Mouse (Mus musculus): ENCODE measurements around the gene Wwtr1. TPM values are rescaled to one million over a fixed set of nuclear protein-coding genes. Genes with fewer than 3 reads are reported as not detected.

Gene Wwtr1
- total and polyA plus RNA-seq, 3 experiments: 26.6 to 38.5 (median 34.9) TPM

DNA sequence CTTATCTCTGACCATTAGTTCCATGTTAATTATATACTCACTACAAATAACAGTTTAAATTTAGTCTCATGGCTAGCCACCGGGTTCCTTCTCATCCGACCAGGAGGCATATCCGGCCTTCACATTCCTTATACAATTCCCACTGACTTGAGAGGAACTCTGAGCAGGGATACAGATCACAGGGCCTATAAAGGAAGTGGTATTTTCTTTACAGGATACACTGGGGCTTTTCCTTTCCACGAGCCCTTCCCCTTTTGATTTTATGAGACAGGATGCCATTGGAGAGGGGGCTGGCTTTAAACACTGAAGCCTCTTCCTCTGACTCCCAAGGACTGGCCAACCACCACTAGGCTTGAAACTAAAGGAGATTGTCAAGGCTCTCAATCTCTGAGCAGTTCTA, 59.6 kb downstream of the Wwtr1 start:
- DNase-seq: no peak

DNA sequence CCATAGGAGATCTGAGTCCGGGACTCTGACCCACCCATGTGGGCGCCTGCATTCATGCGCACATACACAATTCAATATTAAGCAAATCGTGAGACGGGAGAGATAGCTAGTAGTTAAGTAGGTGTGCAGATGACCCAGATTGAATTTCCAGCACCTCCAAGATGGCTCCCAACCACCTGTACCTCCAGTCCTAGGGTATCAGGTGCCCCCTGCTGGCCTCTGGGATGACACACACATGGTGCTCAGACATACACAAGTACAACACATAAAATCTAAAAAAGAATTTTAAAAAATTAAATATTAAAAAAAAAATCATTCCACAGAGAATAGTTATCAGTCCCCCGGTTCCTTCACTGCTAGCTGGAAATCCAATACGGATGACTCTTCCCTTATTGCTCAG, 60.7 kb downstream of the Wwtr1 start:
- no peak for DNase-seq

GRCm38 (mm10) chr3:57511816-57512586, 63.7 kb downstream of the Wwtr1 start:
- DNase-seq: peak; percentile 78

GRCm38 (mm10) chr3:57509945-57510675, 65.6 kb downstream of the Wwtr1 start:
- peak; percentile 62 for DNase-seq

GRCm38 (mm10) chr3:57505991-57506390, 69.7 kb downstream of the Wwtr1 start:
- peak; percentile 21 for DNase-seq

DNA sequence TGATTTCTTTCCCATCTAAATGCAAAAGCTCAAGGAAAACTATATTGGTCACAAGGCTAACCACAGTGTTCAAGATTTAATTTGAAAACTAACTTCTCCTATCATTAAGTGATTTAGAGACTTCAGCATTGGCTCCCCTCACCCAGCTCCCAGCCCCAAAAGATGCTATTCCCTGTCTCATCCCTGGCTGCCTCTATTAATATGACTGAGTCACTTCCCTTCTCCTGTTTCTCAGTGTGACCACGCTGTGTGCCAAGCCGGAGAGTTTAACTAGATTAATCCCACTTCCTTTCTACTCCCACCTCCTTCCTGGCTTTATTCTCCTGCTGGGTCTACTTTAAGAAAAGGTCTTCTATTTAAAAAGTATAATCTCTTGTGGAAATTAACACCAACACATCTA, 71.0 kb downstream of the Wwtr1 start:
- DNase-seq: peak; percentile 29

DNA sequence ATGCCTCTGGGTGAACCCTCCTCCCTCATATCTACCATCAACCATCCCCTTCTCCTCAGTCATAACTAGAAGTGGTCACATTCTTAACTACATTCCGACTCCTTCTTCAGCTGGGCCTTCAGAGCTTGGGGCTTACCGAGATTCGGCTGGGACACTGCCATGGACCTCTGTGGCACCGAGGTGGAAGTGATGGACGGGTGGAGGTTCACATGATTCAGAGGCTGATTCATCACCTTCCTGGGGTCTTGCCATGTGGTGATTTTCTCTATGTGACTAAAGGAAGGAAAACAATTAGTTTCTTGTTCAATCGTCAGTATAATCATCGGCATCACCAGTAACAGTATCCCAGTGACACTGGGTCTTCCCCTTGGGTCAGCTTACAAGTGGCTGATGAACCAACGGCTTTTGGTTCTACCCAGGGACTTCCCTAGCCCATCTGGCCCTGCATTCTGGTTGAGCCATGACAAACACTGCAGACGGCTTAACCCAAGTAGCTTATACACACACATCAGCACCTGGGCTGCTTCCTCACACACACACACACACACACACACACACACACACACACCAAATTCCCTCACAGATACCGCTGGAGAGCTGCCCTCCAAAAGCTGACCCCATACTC, 74.0 kb downstream of the Wwtr1 start:
- DNase-seq: peak; percentile 45

DNA sequence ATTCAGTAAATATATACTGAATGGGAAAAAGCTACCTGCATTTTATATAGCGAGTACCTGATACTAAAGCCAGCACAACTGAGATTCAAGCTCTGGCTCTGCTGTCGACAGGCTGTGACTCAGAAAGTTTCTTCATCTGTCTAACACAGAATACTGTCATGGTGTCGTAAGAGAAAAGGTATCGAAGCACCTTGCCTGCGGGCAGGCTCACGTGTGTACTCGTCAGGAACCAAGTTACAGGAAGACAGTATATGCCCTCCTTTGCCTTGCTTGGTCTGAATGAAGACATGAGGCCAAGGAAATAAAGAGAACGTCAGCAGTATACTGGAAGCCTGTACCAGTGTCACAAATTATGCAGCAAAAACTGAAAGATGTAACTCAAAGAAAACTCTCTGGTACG, 74.9 kb downstream of the Wwtr1 start:
- DNase-seq: no peak

DNA sequence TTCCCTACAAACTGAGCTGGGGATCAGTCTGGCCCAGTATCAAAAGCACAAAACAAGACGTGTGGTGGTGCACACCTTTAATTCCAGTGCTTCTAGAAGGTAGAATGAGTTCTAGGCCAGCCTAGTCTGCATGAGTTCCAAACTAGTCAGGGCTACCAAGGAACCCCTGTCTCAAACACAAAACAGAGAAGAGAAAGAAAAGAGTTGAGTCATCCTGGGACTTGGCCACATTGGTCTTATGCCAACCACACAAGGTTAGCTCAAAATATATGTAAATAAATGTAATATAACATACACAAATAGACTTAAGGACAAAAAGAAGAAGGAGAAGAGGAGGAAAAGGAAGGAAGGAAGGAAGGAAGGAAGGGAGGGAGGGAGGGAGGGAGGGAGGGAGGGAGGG, 77.9 kb downstream of the Wwtr1 start:
- DNase-seq: no peak

- DNase-seq: no peak
Measured at GRCm38 (mm10) chr3:57496428-57496827, 79.3 kb downstream of the Wwtr1 start.

- DNase-seq: peak; percentile 33
Measured at GRCm38 (mm10) chr3:57487455-57488153, 88.1 kb downstream of the Wwtr1 start.

DNA sequence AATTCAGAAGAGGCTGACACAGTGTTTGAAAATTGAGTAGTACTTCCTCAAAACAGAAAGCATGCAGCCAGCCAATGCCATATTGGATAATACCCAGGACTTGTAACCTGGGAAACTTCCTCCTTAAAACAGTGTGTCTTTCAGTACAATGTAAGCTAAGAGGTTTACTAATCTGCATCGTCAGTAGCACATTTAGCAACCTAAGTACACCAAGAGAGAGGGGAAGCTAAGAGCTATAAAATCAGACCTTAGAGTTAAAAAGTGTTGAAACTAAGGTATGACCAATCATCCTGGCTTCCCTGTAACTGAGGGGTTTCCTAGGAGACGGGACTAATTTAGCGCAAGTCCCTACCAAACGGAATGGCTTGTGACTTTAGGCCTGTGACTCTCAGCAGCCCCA, 89.6 kb downstream of the Wwtr1 start:
- no peak for DNase-seq

- DNase-seq: no peak
Measured at GRCm38 (mm10) chr3:57481981-57482380, 93.7 kb downstream of the Wwtr1 start.

DNA sequence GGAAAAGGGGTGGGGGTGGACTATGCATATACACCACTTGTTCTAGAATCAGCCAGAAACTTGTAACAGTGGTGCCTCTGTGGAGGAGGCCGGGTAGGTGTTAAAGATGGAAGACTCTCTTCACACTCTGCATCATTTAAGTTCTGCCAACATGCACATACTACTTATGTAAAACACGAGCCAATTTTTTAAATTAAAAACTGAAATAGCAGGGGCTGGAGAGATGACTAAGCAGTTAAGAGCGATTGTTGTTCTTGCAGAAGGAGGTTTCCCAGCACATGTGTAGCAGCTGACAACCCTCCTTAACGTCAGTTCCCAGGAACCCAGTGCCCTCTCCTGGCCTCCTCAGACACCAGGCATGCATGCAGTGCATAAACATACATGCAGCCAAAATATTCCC, 95.1 kb downstream of the Wwtr1 start:
- no peak for DNase-seq

- no peak for DNase-seq
Measured at GRCm38 (mm10) chr3:57474421-57474820, 101.3 kb downstream of the Wwtr1 start.

GRCm38 (mm10) chr3:57472407-57472806, 103.3 kb downstream of the Wwtr1 start:
- no peak for DNase-seq

DNA sequence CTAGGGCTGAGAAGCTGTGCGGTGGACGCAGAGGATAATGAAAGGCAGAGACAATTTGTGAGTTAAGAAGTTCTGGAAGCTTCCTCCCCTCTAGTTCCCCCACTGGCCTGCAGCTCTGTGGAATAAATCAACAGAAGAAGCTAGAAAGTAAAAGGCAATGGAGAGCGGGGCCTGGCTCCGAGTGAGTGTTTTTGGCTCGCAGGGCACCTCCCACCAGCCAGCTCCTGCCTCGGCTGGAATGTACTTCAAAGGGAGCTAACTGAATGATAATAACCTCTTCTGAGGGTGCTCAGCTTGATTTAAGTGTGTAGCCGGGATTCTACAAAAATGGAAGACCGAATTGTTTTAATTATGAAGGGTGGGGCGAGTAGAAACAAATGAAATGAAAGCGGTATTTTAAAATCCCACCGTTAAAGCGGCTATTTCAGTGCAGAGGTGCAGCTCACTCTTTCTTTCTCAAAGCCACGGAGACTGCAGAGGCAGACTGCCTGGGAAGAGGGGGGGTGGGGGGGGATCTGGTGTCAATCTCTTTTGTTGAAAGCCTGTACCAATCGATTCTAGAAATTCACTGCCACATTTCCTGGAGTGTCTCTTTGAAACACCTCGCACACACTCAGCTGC, 104.6 kb downstream of the Wwtr1 start:
- peak; percentile 64 for DNase-seq

GRCm38 (mm10) chr3:57470326-57470725, 105.4 kb downstream of the Wwtr1 start:
- DNase-seq: peak; percentile 78

GRCm38 (mm10) chr3:57469325-57469724, 106.4 kb downstream of the Wwtr1 start:
- no peak for DNase-seq

GRCm38 (mm10) chr3:57466289-57466688, 109.4 kb downstream of the Wwtr1 start:
- no peak for DNase-seq

GRCm38 (mm10) chr3:57463302-57463701, 112.4 kb downstream of the Wwtr1 start:
- no peak for DNase-seq

GRCm38 (mm10) chr3:57458652-57459051, 117.1 kb downstream of the Wwtr1 start:
- no peak for DNase-seq

All from adrenal gland, adult 2 months (tissue).